Mouse (Mus musculus) MN1 (cell line): ENCODE results near the gene Dlg2.

Source experiments
- DNase-seq: peaks from one replicate; pipeline ENCODE4 v3.0.0-alpha.2; 2016; ENCODE audit warnings: low spot score

The Dlg2 gene

GRCm38 (mm10) chr7:90476313-90477245 lies at the start of gene Dlg2:
Gene Dlg2 (plus strand): TSS chr7:90476672.
- DNase-seq, result peak; percentile 50

DNA sequence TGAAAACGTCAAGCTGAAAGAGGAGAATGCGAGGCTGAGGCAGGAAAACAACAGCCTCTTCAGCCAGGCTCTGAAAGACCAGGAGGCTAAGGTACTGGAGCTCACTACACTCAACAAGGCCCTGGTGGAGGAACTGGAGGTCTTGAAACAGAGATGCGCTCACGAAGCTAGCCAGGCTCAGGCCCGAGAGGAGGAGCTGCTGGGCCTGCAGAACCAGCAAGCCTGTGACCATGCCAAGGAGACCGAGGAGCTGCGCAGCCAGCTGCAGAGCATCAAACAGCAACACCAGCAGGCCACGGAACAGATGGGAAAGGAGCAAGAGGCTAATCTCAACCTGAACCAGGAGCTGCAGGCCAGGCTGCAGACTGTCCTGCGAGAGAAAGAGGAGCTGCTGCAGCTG lies 49.5 kb upstream of the Dlg2 start:
- DNase-seq, result peak; percentile 73

DNA sequence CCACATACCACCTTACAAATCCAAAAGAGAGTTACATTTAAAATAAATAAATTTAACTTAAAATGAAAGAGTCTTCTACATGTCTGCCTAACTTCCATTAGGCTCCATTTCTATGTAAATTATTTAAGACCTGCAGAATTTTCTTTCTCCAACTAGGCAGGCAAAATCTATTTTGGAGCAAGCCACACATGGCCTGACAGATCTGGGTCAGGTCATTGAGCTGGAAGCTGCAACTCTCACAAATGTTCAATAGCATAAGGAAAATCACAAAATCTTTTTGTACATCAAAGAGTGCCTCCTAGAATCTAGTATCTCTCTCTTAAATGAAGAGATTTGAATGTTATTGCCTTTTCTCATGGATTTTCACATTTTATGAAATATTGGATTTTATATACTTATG lies 44.3 kb upstream of the Dlg2 start:
- DNase-seq, result no peak

DNA sequence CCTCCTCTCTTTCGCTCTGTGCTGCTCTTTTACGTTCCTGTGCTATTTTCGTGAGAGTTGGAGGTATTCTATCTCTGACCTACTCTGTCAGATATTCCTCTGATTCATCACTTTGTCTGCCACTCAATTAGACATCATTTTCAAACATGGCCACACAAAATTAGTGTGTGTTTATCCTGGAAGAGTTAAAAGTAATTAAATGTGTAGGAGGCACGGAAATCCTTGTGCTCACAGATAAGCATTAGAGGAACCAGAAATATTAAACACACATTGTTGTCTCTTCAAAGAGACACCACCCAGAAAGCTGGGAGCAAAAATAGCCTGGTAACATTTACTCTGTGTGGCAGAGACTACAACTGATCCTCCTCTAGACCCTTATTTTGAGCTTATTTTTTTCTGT lies 36.4 kb upstream of the Dlg2 start:
- DNase-seq, result no peak

GRCm38 (mm10) chr7:90442070-90442469 lies 34.4 kb upstream of the Dlg2 start:
- peak; percentile 37 for DNase-seq

DNA sequence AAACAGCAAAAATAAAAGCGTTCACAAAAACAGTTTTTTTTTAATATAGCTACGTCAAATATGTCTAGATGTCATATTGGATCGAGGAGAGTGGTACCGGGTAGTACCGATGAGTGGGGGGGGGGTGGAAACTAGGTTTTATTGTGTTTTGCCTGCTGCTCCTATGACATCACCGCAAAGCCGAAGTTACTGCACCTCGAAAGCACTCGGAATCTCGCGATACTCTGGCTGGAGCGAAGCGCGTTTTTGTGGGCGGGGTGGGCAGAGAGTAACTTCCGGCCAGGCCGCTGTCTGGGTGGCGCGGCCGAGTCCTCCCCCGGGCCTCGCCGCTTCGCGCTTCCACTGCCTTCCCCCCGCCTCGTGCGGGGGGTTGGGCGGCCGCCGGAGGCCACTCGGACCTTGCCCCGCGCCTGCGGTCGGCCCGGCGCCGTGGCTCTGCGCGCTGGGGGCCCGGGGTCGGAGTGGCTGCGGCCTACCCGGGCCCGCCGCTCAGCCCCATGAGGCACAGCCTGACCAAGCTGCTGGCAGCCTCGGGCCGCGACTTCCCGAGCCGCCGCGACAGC lies 33.9 kb upstream of the Dlg2 start, which contains the start of gene Crebzf:
Crebzf (plus strand) TSS at position 212 of the 563 bp plus-strand sequence.
- peak; percentile 99 for DNase-seq

- DNase-seq, result peak; percentile 72
Measured at GRCm38 (mm10) chr7:90443101-90444091, 33.1 kb upstream of the Dlg2 start.

GRCm38 (mm10) chr7:90444206-90444605 lies 32.3 kb upstream of the Dlg2 start:
- DNase-seq, result peak; percentile 40

DNA sequence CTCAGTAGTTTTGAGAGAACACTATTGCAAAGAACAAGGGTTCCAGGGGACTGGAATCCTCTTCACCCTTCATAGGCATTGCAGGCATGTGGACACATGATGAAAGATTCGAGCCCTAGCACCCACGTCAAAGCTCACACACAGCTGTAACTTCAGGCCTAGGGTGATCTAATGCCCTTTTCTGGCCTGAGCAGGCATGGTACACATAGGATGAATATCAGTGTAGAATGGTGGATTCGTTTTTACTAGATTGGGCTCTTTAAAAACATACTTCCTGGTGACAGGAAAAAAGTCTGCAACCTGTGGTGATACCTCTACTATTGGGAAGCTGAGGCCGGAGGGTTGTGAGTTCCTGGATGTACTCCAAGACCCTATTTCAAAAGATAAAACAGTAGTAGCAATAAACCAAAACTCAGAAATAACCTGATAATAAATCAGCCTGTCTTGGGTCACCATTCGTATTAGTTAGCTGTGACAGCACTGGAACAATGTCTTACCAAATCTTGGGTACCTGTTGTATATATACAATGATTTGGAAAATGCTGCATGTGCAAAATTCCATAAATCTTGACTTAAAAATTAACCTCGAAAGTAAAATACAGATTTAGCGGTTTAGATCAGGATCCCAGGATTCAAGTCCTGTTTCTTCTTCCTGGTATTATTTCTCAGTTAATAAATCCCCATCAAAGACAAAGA lies 20.2 kb upstream of the Dlg2 start:
- DNase-seq, result peak; percentile 39

GRCm38 (mm10) chr7:90456845-90457468 lies 19.5 kb upstream of the Dlg2 start, which contains the start of gene Tmem126a:
Gene Tmem126a (minus strand): TSS chr7:90457229.
- peak; percentile 95 for DNase-seq

DNA sequence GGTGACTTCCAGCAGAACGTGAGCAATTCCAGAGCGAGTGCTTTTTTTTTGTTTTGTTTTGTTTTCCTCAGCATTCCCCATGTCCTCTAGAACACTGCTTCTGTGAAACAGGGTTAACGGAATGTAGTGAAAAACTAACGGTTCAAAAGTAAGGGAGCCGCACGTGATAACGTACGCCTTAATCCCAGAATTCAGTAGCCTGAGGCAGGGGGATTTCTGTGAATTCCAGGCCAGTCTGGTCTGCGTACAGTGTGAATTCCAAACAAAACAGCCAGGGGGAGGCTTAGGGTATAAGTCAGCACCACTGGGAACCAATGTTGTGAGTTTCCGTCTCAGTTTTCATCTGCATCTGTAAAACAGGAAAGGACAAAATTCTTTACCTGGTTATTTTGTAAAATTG lies 19.0 kb upstream of the Dlg2 start:
- peak; percentile 70 for DNase-seq

GRCm38 (mm10) chr7:90460330-90460729 lies 16.1 kb upstream of the Dlg2 start:
- no peak for DNase-seq

DNA sequence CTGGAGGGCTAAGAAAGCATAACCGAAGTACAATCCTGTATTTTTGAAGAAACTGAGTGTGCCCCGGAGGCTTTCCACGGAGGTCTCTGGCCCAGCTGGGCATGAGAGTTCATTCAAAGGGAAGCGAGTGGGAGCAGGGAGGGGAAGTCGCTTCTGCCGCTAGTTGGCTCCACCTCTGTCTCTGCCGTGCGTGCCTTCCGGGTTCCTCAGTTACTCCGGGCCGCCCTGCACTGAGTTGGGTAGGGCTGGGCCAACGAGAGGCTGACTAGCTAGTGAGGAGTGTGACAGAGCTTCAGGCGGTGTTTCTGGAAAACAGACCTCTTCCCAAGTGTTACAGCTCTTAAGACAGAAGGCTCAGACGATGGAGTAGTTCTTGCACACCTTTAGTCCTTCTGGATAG lies 15.5 kb upstream of the Dlg2 start:
- no peak for DNase-seq

- DNase-seq, result no peak
Measured at GRCm38 (mm10) chr7:90461441-90461840, 15.0 kb upstream of the Dlg2 start.

- no peak for DNase-seq
Measured at GRCm38 (mm10) chr7:90473511-90473910, 3.0 kb upstream of the Dlg2 start.

DNA sequence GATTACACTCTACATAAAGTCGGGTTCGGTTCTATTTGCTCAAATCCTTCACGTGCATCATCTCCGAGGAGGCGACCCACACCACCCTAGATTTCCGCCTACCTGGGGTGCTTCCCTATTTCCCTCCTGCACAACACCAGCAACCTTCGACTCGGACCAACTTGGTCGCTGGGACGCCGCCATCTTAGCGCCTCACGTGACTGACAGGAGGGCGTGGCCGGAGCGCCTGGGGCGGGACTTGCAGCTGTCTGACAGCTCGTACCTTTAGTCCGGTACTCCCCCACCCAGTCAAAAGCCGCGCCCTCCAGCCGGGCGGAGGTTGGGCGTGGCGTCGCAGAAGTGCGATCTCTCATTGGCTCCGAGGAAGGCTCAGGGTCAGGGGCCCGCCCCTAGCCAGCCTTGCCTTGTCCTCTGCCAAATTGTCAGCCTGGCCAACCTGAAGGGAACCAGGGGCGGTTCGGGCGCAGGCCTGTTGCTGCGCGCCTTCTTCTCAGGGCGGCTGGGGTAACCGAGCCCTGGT lies 619 bp upstream of the Dlg2 start, which contains the start of gene Tmem126b:
Tmem126b (minus strand) TSS at position 209 of the 520 bp plus-strand sequence.
- peak; percentile 99 for DNase-seq

- DNase-seq, result no peak
Measured at GRCm38 (mm10) chr7:90482607-90483006, 6.1 kb downstream of the Dlg2 start.

- no peak for DNase-seq
Measured at GRCm38 (mm10) chr7:90508124-90508523, 31.7 kb downstream of the Dlg2 start.

GRCm38 (mm10) chr7:90512293-90512692 lies 35.8 kb downstream of the Dlg2 start:
- peak; percentile 14 for DNase-seq
